Mouse (Mus musculus): Measurements from ENCODE around the gene Med9.

DNA sequence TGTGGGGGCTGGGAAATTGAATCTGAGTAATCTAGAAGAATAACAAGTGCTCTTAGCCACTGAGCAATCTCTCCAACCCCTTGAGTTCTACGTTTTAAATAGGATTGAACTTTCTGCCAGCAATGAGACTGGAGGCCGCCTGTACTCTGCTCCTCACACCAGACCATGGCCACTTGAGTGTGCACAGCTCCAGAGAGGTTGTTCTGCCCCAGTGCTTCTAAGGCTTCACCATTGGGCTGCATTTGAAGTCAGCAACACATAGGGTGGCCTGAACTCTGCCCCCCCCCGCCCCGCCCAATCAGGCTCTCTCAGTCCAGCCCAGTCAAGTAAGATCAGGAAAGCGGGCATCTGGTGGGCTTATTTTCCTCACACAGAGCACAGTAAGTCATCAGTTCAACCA, 29.8 kb downstream of the Med9 start:
- TF ChIP-seq CTCF (IDR thresholded peaks at IDR 0.05; ENCODE audit: borderline replicate concordance, insufficient read depth, low read depth, low read length) (no peak), POLR2A (IDR thresholded peaks at IDR 0.05; ENCODE audit: borderline replicate concordance, insufficient read depth, low read length) (no peak)
